Mouse (Mus musculus): Measurements from ENCODE around the gene Ranbp1. TPM values are rescaled to one million over a fixed set of nuclear protein-coding genes. Genes with fewer than 3 reads are reported as not detected.
"Not testable (repeated sequence)": the region's sequence is repeated elsewhere in the genome, so short reads cannot be mapped to it uniquely, and the experiment has no call there.

Gene Ranbp1
- polyA plus RNA-seq, 1 experiment, result 85.0 TPM

- no peaks in the 10 kb centered on the region for H3K4me1 ChIP-seq (ENCODE audit: control insufficient read depth, insufficient read depth, low read length)
- H3K27ac ChIP-seq (ENCODE audit: insufficient read depth, low read depth, low read length), result no peak overlapping the region
- no peak overlapping the region for H3K4me3 ChIP-seq (ENCODE audit: insufficient read depth, low read length)
- no peak for TF ChIP-seq POLR2A (IDR thresholded peaks at IDR 0.05; ENCODE audit: borderline replicate concordance, low read depth, low read length)
- TF ChIP-seq CTCF (IDR thresholded peaks at IDR 0.05; ENCODE audit: low read depth, low read length), result peak; percentile 98
Observed at GRCm38 (mm10) chr16:18211417-18212171, 36.9 kb downstream of the Ranbp1 start.

- Histone ChIP-seq H3K27ac (ENCODE audit: insufficient read depth, low read depth, low read length) (no peak overlapping the region), H3K4me1 (ENCODE audit: control insufficient read depth, insufficient read depth, low read length) (no peaks in the 10 kb centered on the region), H3K4me3 (ENCODE audit: insufficient read depth, low read length) (no peak overlapping the region)
- TF ChIP-seq CTCF (IDR thresholded peaks at IDR 0.05; ENCODE audit: low read depth, low read length), result peak; percentile 74
- TF ChIP-seq POLR2A (IDR thresholded peaks at IDR 0.05; ENCODE audit: borderline replicate concordance, low read depth, low read length), result no peak
Observed at GRCm38 (mm10) chr16:18210701-18211416, 37.7 kb downstream of the Ranbp1 start.

GRCm38 (mm10) chr16:18203430-18204091 is 45.0 kb downstream of the Ranbp1 start:
- TF ChIP-seq CTCF (IDR thresholded peaks at IDR 0.05; ENCODE audit: low read depth, low read length) (no peak), POLR2A (IDR thresholded peaks at IDR 0.05; ENCODE audit: borderline replicate concordance, low read depth, low read length) (no peak)
- Histone ChIP-seq H3K27ac (ENCODE audit: insufficient read depth, low read depth, low read length) (no peak overlapping the region), H3K4me3 (ENCODE audit: insufficient read depth, low read length) (no peak overlapping the region), H3K4me1 (ENCODE audit: control insufficient read depth, insufficient read depth, low read length) (no peaks in the 10 kb centered on the region)

GRCm38 (mm10) chr16:18202061-18202460 is 46.5 kb downstream of the Ranbp1 start:
- no peak for TF ChIP-seq POLR2A (IDR thresholded peaks at IDR 0.05; ENCODE audit: borderline replicate concordance, low read depth, low read length)
- no peak for TF ChIP-seq CTCF (IDR thresholded peaks at IDR 0.05; ENCODE audit: low read depth, low read length)
- H3K4me3 ChIP-seq (ENCODE audit: insufficient read depth, low read length), result no peak overlapping the region
- no peaks in the 10 kb centered on the region for H3K4me1 ChIP-seq (ENCODE audit: control insufficient read depth, insufficient read depth, low read length)
- H3K27ac ChIP-seq (ENCODE audit: insufficient read depth, low read depth, low read length), result no peak overlapping the region

GRCm38 (mm10) chr16:18201620-18202019 is 46.9 kb downstream of the Ranbp1 start:
- TF ChIP-seq CTCF (IDR thresholded peaks at IDR 0.05; ENCODE audit: low read depth, low read length) (no peak), POLR2A (IDR thresholded peaks at IDR 0.05; ENCODE audit: borderline replicate concordance, low read depth, low read length) (no peak)

DNA sequence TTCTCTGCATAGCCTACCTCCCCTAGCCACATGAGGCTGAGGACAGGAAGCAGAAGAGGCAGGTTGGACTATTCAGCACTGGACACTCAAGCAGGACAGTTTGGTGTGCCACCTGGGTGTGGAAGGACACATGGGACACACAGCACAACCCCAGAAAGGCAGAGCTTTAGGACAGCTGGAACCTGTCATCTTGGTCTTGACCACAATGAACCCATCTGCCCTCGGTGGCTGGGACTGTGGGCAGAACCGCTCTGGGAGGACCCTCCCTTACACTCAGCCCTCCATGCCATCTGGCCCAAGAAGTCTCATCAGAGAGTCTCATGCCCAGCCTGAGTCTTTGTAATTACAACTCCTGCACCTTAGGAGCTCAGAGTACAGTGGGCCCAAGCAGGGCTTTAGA is 48.5 kb downstream of the Ranbp1 start:
- H3K4me1 ChIP-seq (ENCODE audit: control insufficient read depth, insufficient read depth, low read length), result peaks cover 4% of the 10 kb centered on the region
- no peak for TF ChIP-seq POLR2A (IDR thresholded peaks at IDR 0.05; ENCODE audit: borderline replicate concordance, low read depth, low read length)
- no peak for TF ChIP-seq CTCF (IDR thresholded peaks at IDR 0.05; ENCODE audit: low read depth, low read length)
- no peak overlapping the region for H3K4me3 ChIP-seq (ENCODE audit: insufficient read depth, low read length)
- H3K27ac ChIP-seq (ENCODE audit: insufficient read depth, low read depth, low read length), result no peak overlapping the region

More at GRCm38 (mm10) chr16:18201620-18202019, 46.9 kb downstream of the Ranbp1 start:
- H3K4me1 ChIP-seq (ENCODE audit: control insufficient read depth, insufficient read depth, low read length), result no peaks in the 10 kb centered on the region
- no peak overlapping the region for H3K27ac ChIP-seq (ENCODE audit: insufficient read depth, low read depth, low read length)
- H3K4me3 ChIP-seq (ENCODE audit: insufficient read depth, low read length), result no peak overlapping the region

GRCm38 (mm10) chr16:18198365-18199098 is 50.0 kb downstream of the Ranbp1 start:
- Histone ChIP-seq H3K4me1 (ENCODE audit: control insufficient read depth, insufficient read depth, low read length) (peaks cover 15% of the 10 kb centered on the region), H3K27ac (ENCODE audit: insufficient read depth, low read depth, low read length) (no peak overlapping the region), H3K4me3 (ENCODE audit: insufficient read depth, low read length) (no peak overlapping the region)
- no peak for TF ChIP-seq POLR2A (IDR thresholded peaks at IDR 0.05; ENCODE audit: borderline replicate concordance, low read depth, low read length)
- TF ChIP-seq CTCF (IDR thresholded peaks at IDR 0.05; ENCODE audit: low read depth, low read length), result no peak

GRCm38 (mm10) chr16:18197881-18198280 is 50.7 kb downstream of the Ranbp1 start:
- no peak for TF ChIP-seq CTCF (IDR thresholded peaks at IDR 0.05; ENCODE audit: low read depth, low read length)
- no peak for TF ChIP-seq POLR2A (IDR thresholded peaks at IDR 0.05; ENCODE audit: borderline replicate concordance, low read depth, low read length)
- H3K4me1 ChIP-seq (ENCODE audit: control insufficient read depth, insufficient read depth, low read length), result peaks cover 15% of the 10 kb centered on the region
- no peak overlapping the region for H3K27ac ChIP-seq (ENCODE audit: insufficient read depth, low read depth, low read length)
- H3K4me3 ChIP-seq (ENCODE audit: insufficient read depth, low read length), result no peak overlapping the region

- not testable (repeated sequence) for H3K4me3 ChIP-seq (ENCODE audit: insufficient read depth, low read length)
- peak overlapping the region; percentile 69 for H3K27ac ChIP-seq (ENCODE audit: insufficient read depth, low read depth, low read length)
- peaks cover 15% of the 10 kb centered on the region for H3K4me1 ChIP-seq (ENCODE audit: control insufficient read depth, insufficient read depth, low read length)
Observed at GRCm38 (mm10) chr16:18195561-18195960, 53.0 kb downstream of the Ranbp1 start.
